Mouse (Mus musculus): Measurements from ENCODE around the gene Capn5. TPM values are rescaled to one million over a fixed set of nuclear protein-coding genes. Genes with fewer than 3 reads are reported as not detected.
A peak's percentile ranks its signal among the peaks of the same experiment; 100 is the strongest.

The Capn5 gene
- polyA plus RNA-seq, 1 experiment from 2014 or later = 15.9 TPM

- peak overlapping the region; percentile 32 for H3K4me3 ChIP-seq
- H3K9me3 ChIP-seq = no peaks in the 10 kb centered on the region
- WGBS = 13% methylated on average over 26 of the region's 26 CpGs
- peak overlapping the region; percentile 52 for H3K4me2 ChIP-seq (replicated peaks)
- no peaks in the 10 kb centered on the region for H3K36me3 ChIP-seq
- no peaks in the 10 kb centered on the region for H3K27me3 ChIP-seq
- H3K9ac ChIP-seq (replicated peaks) = peak overlapping the region; percentile 54
- H3K27ac ChIP-seq (replicated peaks) = peak overlapping the region; percentile 51; the same call in 1 of the 2 replicates
- H3K4me1 ChIP-seq = peaks cover 11% of the 10 kb centered on the region
- ATAC-seq (replicated peaks) = peak; percentile 80
Measured at GRCm38 (mm10) chr7:98103002-98103941, 74.8 kb downstream of the Capn5 start.

GRCm38 (mm10) chr7:98102488-98102887 is 75.6 kb downstream of the Capn5 start:
- Histone ChIP-seq H3K4me3 (no peak overlapping the region), H3K4me2 (replicated peaks) (peak overlapping the region; percentile 52), H3K27ac (replicated peaks) (0 out of 2 replicates have a peak overlapping the region, but pooled peaks have one; percentile 51)

GRCm38 (mm10) chr7:98097557-98097956 is 80.5 kb downstream of the Capn5 start:
- Histone ChIP-seq H3K4me1 (peaks cover 6% of the 10 kb centered on the region), H3K4me2 (replicated peaks) (no peak overlapping the region), H3K9ac (replicated peaks) (no peak overlapping the region), H3K9me3 (no peaks in the 10 kb centered on the region), H3K4me3 (no peak overlapping the region), H3K27me3 (no peaks in the 10 kb centered on the region), H3K36me3 (peaks cover 16% of the 10 kb centered on the region), H3K27ac (replicated peaks) (no peak overlapping the region)
- no peak for ATAC-seq (replicated peaks)
- WGBS = 94% methylated on average over 8 of the region's 8 CpGs

More at GRCm38 (mm10) chr7:98102488-98102887, 75.6 kb downstream of the Capn5 start:
- peak; percentile 39 for ATAC-seq (replicated peaks)
- H3K27me3 ChIP-seq = no peaks in the 10 kb centered on the region
- H3K36me3 ChIP-seq = peaks cover 2% of the 10 kb centered on the region; the same call in 1 of the 2 replicates
- WGBS = 95% methylated on average over 11 of the region's 11 CpGs
- H3K9me3 ChIP-seq = no peaks in the 10 kb centered on the region
- peaks cover 11% of the 10 kb centered on the region for H3K4me1 ChIP-seq
- peak overlapping the region; percentile 54 for H3K9ac ChIP-seq (replicated peaks)

GRCm38 (mm10) chr7:98095852-98096251 is 82.2 kb downstream of the Capn5 start:
- 97% methylated on average over 4 of the region's 4 CpGs for WGBS

GRCm38 (mm10) chr7:98086346-98086745 is 91.7 kb downstream of the Capn5 start:
- no peak overlapping the region for H3K4me3 ChIP-seq
- peaks cover 7% of the 10 kb centered on the region; the same call in 1 of the 2 replicates for H3K4me1 ChIP-seq
- H3K27me3 ChIP-seq = no peaks in the 10 kb centered on the region
- H3K9ac ChIP-seq (replicated peaks) = no peak overlapping the region
- H3K9me3 ChIP-seq = no peaks in the 10 kb centered on the region
- no peak overlapping the region for H3K4me2 ChIP-seq (replicated peaks)
- ATAC-seq (replicated peaks) = no peak
- WGBS = 52% methylated on average over 2 of the region's 2 CpGs
- no peaks in the 10 kb centered on the region for H3K36me3 ChIP-seq
- H3K27ac ChIP-seq (replicated peaks) = no peak overlapping the region

More at GRCm38 (mm10) chr7:98095852-98096251, 82.2 kb downstream of the Capn5 start:
- no peaks in the 10 kb centered on the region for H3K27me3 ChIP-seq
- no peak overlapping the region for H3K9ac ChIP-seq (replicated peaks)
- H3K4me1 ChIP-seq = no peaks in the 10 kb centered on the region
- no peak overlapping the region for H3K4me3 ChIP-seq
- H3K27ac ChIP-seq (replicated peaks) = no peak overlapping the region
- H3K4me2 ChIP-seq (replicated peaks) = no peak overlapping the region
- H3K9me3 ChIP-seq = no peaks in the 10 kb centered on the region
- H3K36me3 ChIP-seq = peaks cover 16% of the 10 kb centered on the region
- no peak for ATAC-seq (replicated peaks)

GRCm38 (mm10) chr7:98085314-98085713 is 92.8 kb downstream of the Capn5 start:
- no peak overlapping the region for H3K27ac ChIP-seq (replicated peaks)
- no peak overlapping the region for H3K4me3 ChIP-seq
- no peaks in the 10 kb centered on the region for H3K36me3 ChIP-seq
- peaks cover 7% of the 10 kb centered on the region; the same call in 1 of the 2 replicates for H3K4me1 ChIP-seq
- no peaks in the 10 kb centered on the region for H3K27me3 ChIP-seq
- no peak overlapping the region for H3K9ac ChIP-seq (replicated peaks)
- H3K4me2 ChIP-seq (replicated peaks) = no peak overlapping the region
- no peak for ATAC-seq (replicated peaks)
- no peaks in the 10 kb centered on the region for H3K9me3 ChIP-seq
- 72% methylated on average over 7 of the region's 7 CpGs for WGBS

- H3K4me3 ChIP-seq = no peak overlapping the region
- H3K27me3 ChIP-seq = no peaks in the 10 kb centered on the region
- H3K4me2 ChIP-seq (replicated peaks) = no peak overlapping the region
- no peak overlapping the region for H3K9ac ChIP-seq (replicated peaks)
- no peaks in the 10 kb centered on the region for H3K9me3 ChIP-seq
- 76% methylated on average over 12 of the region's 12 CpGs for WGBS
- no peak overlapping the region for H3K27ac ChIP-seq (replicated peaks)
- no peak for ATAC-seq (replicated peaks)
- H3K4me1 ChIP-seq = peaks cover 7% of the 10 kb centered on the region; the same call in 1 of the 2 replicates
- no peaks in the 10 kb centered on the region for H3K36me3 ChIP-seq
Measured at GRCm38 (mm10) chr7:98084541-98085293, 93.4 kb downstream of the Capn5 start.

GRCm38 (mm10) chr7:98082376-98082775 is 95.7 kb downstream of the Capn5 start:
- WGBS = 5% methylated on average over 5 of the region's 5 CpGs
- no peaks in the 10 kb centered on the region for H3K36me3 ChIP-seq
- no peaks in the 10 kb centered on the region for H3K27me3 ChIP-seq
- ATAC-seq (replicated peaks) = no peak; the same call in 1 of the 2 replicates
- H3K4me3 ChIP-seq = no peak overlapping the region
- no peak overlapping the region for H3K4me2 ChIP-seq (replicated peaks)
- no peak overlapping the region for H3K27ac ChIP-seq (replicated peaks)
- no peaks in the 10 kb centered on the region for H3K9me3 ChIP-seq
- H3K9ac ChIP-seq (replicated peaks) = no peak overlapping the region
- H3K4me1 ChIP-seq = peaks cover 7% of the 10 kb centered on the region; the same call in 1 of the 2 replicates

- Histone ChIP-seq H3K4me3 (no peak overlapping the region), H3K9ac (replicated peaks) (no peak overlapping the region), H3K36me3 (peaks cover 3% of the 10 kb centered on the region; the same call in 1 of the 2 replicates), H3K9me3 (no peaks in the 10 kb centered on the region), H3K27me3 (no peaks in the 10 kb centered on the region), H3K4me2 (replicated peaks) (no peak overlapping the region), H3K27ac (replicated peaks) (no peak overlapping the region), H3K4me1 (peaks cover 5% of the 10 kb centered on the region; the same call in 1 of the 2 replicates)
- 87% methylated on average over 11 of the region's 11 CpGs for WGBS
- no peak for ATAC-seq (replicated peaks)
Measured at GRCm38 (mm10) chr7:98077453-98077852, 100.6 kb downstream of the Capn5 start.

- Histone ChIP-seq H3K9ac (replicated peaks) (no peak overlapping the region), H3K4me1 (no peaks in the 10 kb centered on the region), H3K4me3 (no peak overlapping the region), H3K36me3 (peaks cover 3% of the 10 kb centered on the region; the same call in 1 of the 2 replicates), H3K4me2 (replicated peaks) (no peak overlapping the region), H3K27ac (replicated peaks) (no peak overlapping the region), H3K27me3 (no peaks in the 10 kb centered on the region), H3K9me3 (no peaks in the 10 kb centered on the region)
- WGBS = 33% methylated on average over 5 of the region's 5 CpGs
- ATAC-seq (replicated peaks) = peak; percentile 75
Measured at GRCm38 (mm10) chr7:98071620-98072019, 106.5 kb downstream of the Capn5 start.
